Mouse (Mus musculus) brain, adult 10 weeks (tissue): ENCODE results near the gene Lonp2. TPM values are rescaled to one million over a fixed set of nuclear protein-coding genes. Genes with fewer than 3 reads are reported as not detected.

Experiments used
- polyA plus RNA-seq: library from polyadenylated mRNA; stranded (reverse); fragments of 350-450 nt; fragmentation: Illumina TruSeq; extraction: RNeasy Lipid Tissue Mini Kit (QIAGEN cat#74804); gene quantifications from one replicate; pipeline ENCODE4 v1.2.3, GENCODE M21; 2015; ENCODE audit warnings: low read depth, low replicate concordance

Lonp2 gene
- 80.6 TPM for polyA plus RNA-seq

DNA sequence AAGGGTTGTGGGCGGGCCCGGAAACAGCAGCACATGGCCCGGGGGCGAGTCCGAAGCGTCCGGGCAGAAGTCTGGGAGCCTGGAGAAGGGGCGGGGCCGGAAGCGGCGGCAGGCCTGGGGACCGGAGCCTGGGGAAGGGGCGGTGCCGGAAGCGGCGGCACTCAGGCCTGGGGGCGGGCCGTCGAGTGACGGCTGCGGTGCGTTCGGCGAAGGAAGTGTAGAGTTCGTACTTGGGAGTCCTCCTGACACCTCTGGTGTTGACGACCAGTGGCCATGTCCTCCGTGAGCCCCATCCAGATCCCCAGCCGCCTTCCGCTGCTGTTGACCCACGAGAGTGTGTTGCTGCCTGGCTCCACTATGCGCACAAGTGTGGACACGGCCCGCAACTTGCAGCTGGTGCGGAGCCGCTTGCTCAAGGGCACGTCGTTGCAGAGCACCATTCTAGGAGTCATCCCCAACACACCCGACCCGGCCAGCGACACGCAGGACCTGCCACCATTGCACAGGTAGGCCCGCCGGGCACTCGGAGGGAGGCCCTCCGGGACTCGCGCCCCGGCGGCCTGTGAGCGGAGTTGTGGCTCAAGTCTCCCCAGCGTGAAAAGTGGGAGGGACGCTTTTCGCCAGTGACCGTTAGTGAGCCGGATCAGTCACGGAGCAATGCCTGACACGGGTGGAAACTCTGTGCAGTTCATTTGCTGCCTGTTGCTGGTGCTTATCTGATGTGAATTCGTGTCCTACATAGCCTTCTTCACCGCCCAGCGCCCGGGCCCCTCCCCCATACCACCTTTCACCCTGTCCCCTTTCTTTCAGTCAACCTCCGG, at the start of gene Lonp2:
Lonp2 (plus strand) TSS at position 133 of the 821 bp plus-strand sequence.

GRCm38 (mm10) chr8:86580458-86580857, 43.4 kb upstream of the Lonp2 start, which contains the start of gene Abcc12:
Abcc12 (minus strand) TSS chr8:86580686.

DNA sequence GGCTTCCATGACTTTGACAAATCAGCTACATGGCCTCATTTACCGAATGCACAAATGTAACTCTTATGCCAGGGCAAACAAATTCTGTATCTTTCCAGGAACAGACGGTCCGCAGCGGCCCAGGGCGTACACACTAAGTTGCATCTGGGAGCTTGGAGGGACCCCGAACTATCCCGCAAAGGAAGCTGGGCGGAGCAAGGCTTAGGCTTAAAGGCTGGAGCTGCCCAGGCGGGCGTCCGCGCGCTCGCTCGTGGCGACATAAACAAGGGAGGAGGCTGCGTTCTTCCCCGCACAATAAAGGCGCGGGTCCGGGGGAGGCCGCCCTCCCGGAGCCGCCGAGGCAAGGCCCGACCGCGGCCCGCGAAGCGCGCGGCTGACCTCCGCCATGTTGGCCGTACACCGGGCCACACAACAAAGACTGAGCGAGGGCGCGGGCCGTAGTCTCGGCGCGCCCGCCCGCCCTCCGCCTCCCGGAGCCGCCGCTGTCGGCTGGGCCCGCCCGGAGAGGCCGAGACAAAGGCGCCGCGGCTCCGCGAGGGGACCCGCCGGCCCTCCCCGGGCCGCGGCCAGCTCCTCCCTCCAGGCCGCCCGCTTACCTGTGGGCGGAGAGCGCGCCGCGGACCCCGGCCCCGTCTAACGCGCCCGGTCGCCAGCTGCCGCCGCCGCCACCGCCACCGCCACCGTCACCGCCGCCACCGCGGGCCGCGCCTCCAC, 121.5 kb downstream of the Lonp2 start, which contains the start of the genes Gm10638 and Siah1a:
Gm10638 (plus strand) TSS at position 479 of the 714 bp plus-strand sequence.
Siah1a (minus strand) TSS at position 714 of the 714 bp plus-strand sequence.

Other genes starting within 250 kb of the Lonp2 start
- 0.37 TPM for gene Abcc12, start 43.4 kb upstream of the Lonp2 start, polyA plus RNA-seq
- 1.3 TPM for gene Gm10638, start 121.7 kb downstream of the Lonp2 start, polyA plus RNA-seq
- gene Siah1a, start 121.9 kb downstream of the Lonp2 start, polyA plus RNA-seq: 33.0 TPM